In the genomic region with DNA sequence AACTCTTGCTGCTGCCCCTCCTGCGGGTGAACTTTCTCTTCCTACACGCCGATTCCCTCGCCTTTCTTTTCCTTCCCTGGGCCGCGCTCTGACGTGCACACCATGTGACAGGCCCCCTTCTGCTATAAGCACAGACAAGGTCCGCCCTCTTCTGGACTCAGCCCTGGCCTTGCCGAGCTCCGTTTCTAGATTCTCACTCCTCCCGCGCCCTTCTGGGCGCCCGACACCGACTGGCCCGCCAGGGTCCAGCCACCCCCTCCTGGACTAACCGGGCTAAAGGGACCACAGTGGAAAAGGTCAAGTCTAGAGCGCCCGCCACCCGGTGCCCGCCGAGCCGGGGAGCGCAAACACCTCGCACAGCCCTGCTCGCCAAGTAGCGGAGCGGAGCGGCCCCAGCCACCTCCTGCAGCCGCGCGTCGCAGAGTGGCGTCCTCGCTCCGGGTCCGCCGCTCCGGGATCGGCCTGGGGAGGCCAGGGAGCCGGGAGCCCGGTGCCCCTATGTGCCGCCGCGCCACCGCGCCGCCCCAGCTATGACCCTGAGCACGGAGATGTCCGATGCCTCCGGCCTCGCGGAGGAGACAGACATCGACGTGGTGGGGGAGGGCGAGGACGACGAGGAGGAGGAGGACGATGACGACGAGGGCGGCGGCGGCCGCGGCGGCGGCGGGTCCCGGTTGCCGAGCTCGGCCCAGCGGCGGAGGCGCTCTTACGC, we compare ENCODE assay signal across 8 mouse cellular contexts. TPM values are rescaled to one million over a fixed set of nuclear protein-coding genes. Genes with fewer than 3 reads are reported as not detected.
DNase-seq lines count a peak whose midpoint lies in the region; ATAC-seq and TF ChIP-seq lines count a peak whose summit lies in the region.

TSS of gene Foxd1 (plus strand) at position 153 of the 712 bp plus-strand sequence.

- H3K9ac ChIP-seq in heart, postnatal 0 days (replicated peaks; ENCODE audit: low read depth, low read length): no peak within 1 kb of the TSS
- H3K9ac ChIP-seq in stomach, embryonic 15.5 days: no peak within 1 kb of the TSS

- H3K4me2 ChIP-seq in heart, postnatal 0 days (ENCODE audit: low read depth, low read length): peak within 1 kb of the TSS; percentile 67
- H3K4me2 ChIP-seq in stomach, embryonic 15.5 days: peak within 1 kb of the TSS; percentile 91

- TF ChIP-seq EP300 in heart, postnatal 0 days (IDR thresholded peaks at IDR 0.05; ENCODE audit: low read depth): no peak

- H3K4me3 ChIP-seq in embryonic facial prominence, embryonic 10.5 days: peak within 1 kb of the TSS; percentile 72
- peak within 1 kb of the TSS; percentile 49 for H3K4me3 ChIP-seq in heart, postnatal 0 days (ENCODE audit: low read depth, low read length)
- H3K4me3 ChIP-seq in stomach, embryonic 15.5 days (replicated peaks): peak within 1 kb of the TSS; percentile 43

- peaks cover 100% of the 10 kb centered on the region for H3K27me3 ChIP-seq in embryonic facial prominence, embryonic 10.5 days (replicated peaks; ENCODE audit: low read depth, poor library complexity, severe bottlenecking)
- peaks cover 98% of the 10 kb centered on the region for H3K27me3 ChIP-seq in heart, postnatal 0 days (ENCODE audit: control insufficient read depth, insufficient read depth, low read length)
- peaks cover 82% of the 10 kb centered on the region for H3K27me3 ChIP-seq in stomach, embryonic 15.5 days (replicated peaks)

- H3K36me3 ChIP-seq in embryonic facial prominence, embryonic 10.5 days (replicated peaks): no peaks in the 10 kb centered on the region
- no peaks in the 10 kb centered on the region for H3K36me3 ChIP-seq in heart, postnatal 0 days (replicated peaks; ENCODE audit: control insufficient read depth, insufficient read depth, low read length)
- H3K36me3 ChIP-seq in stomach, embryonic 15.5 days: no peaks in the 10 kb centered on the region

- peak within 1 kb of the TSS; percentile 90 for H3K27ac ChIP-seq in embryonic facial prominence, embryonic 10.5 days (replicated peaks)
- no peak within 1 kb of the TSS for H3K27ac ChIP-seq in heart, postnatal 0 days (ENCODE audit: low read depth)
- no peak within 1 kb of the TSS for H3K27ac ChIP-seq in stomach, embryonic 15.5 days

- peak; percentile 15 to 26 for DNase-seq in spleen, postnatal 10 days (ENCODE audit: low spot score in 2 of 2)
- no peak for DNase-seq in spleen, adult 12 weeks (ENCODE audit: low spot score)
- DNase-seq in embryonic facial prominence, embryonic 10.5 days (ENCODE audit: low spot score): peak; percentile 90
- DNase-seq in heart, postnatal 0 days (ENCODE audit: low spot score): peak; percentile 48
- peak; percentile 52 to 73 for DNase-seq in kidney, postnatal 25 days
- no peak for DNase-seq in frontal cortex, postnatal 25 days (ENCODE audit: low spot score in 2 of 2)

- H3K9me3 ChIP-seq in embryonic facial prominence, embryonic 10.5 days: no peaks in the 10 kb centered on the region
- no peaks in the 10 kb centered on the region for H3K9me3 ChIP-seq in heart, postnatal 0 days (replicated peaks; ENCODE audit: control insufficient read depth, low read length)
- no peaks in the 10 kb centered on the region for H3K9me3 ChIP-seq in stomach, embryonic 15.5 days

- under 1% methylated on average over 76 of the region's 76 CpGs for WGBS in embryonic facial prominence, embryonic 10.5 days
- WGBS in heart, postnatal 0 days: under 1% methylated on average over 53 of the region's 76 CpGs
- WGBS in stomach, embryonic 15.5 days: under 1% methylated on average over 56 of the region's 76 CpGs

- TF ChIP-seq CTCF in heart, postnatal 0 days (IDR thresholded peaks at IDR 0.05; ENCODE audit: low read depth): no peak

- peak; percentile 80 for ATAC-seq in heart, postnatal 0 days (ENCODE audit: insufficient read depth, low read depth)
- ATAC-seq in megakaryocyte, adult 5-6 weeks (ENCODE audit: poor library complexity, severe bottlenecking): peak; percentile 60
- peak; percentile 86; the same call in 1 of the 2 replicates for ATAC-seq in stomach, embryonic 15.5 days (ENCODE audit: insufficient read depth, low FRiP score, low read depth)

- peaks cover 45% of the 10 kb centered on the region for H3K4me1 ChIP-seq in embryonic facial prominence, embryonic 10.5 days
- 0 out of 2 replicates have a peak, but pooled peaks cover 4% of the 10 kb centered on the region for H3K4me1 ChIP-seq in heart, postnatal 0 days (ENCODE audit: control insufficient read depth, insufficient read depth)
- H3K4me1 ChIP-seq in stomach, embryonic 15.5 days: peaks cover 22% of the 10 kb centered on the region

RNA-seq across cellular contexts. Expression of gene Foxd1, which starts in this region (rescaled TPM):
- 3.7 and 4.3 TPM in 2 replicates for polyA plus RNA-seq in embryonic facial prominence, embryonic 10.5 days (2016; fragmentation: Nextera tagmentation; extraction: Ambion mirVana)
- not detected in 2 replicates for total RNA-seq in heart, postnatal 0 days (2014; rRNA removed; ENCODE audit: low replicate concordance)
- not detected in 2 replicates for polyA plus RNA-seq in heart, postnatal 0 days (2015; fragmentation: Nextera tagmentation; extraction: Ambion mirVana)
- not detected in 2 replicates for total RNA-seq in megakaryocyte, adult 5-6 weeks (2015)
- total RNA-seq in megakaryocyte, adult 5-6 weeks (2017): not detected in 2 replicates
- 0.05 TPM in 1 of 2 replicates, not detected in the other for polyA plus RNA-seq in stomach, embryonic 15.5 days (2015; fragmentation: Nextera tagmentation; extraction: Ambion mirVana)

Comparison
In these comparisons a context has a peak if more than half of its experiments do, and no peak if none do; other contexts are left out.
1. DNase-seq: peak in spleen, postnatal 10 days (2 of 2), embryonic facial prominence, embryonic 10.5 days (single experiment) and kidney, postnatal 25 days (2 of 2); none in spleen, adult 12 weeks (single experiment) and frontal cortex, postnatal 25 days (0 of 2).
2. Peak in DNase-seq, ATAC-seq, H3K4me3 ChIP-seq and H3K4me2 ChIP-seq in heart, postnatal 0 days; RNA of the gene not detected or under 1 TPM.
3. Peak in ATAC-seq in megakaryocyte, adult 5-6 weeks; RNA of the gene not detected or under 1 TPM.
4. Peak in ATAC-seq, H3K4me3 ChIP-seq and H3K4me2 ChIP-seq in stomach, embryonic 15.5 days; RNA of the gene not detected or under 1 TPM.
5. Peak in every context shown above with its lines, with median percentiles within 50 percentile points of each other: H3K4me3 ChIP-seq and ATAC-seq.